Mouse (Mus musculus) megakaryocyte, embryonic 14.5 days (primary cell): ENCODE data around the gene Yap1. TPM values are rescaled to one million over a fixed set of nuclear protein-coding genes. Genes with fewer than 3 reads are reported as not detected.

Experiments used
- H3K27me3 ChIP-seq: replicated peaks from 2 replicates; pipeline ENCODE3; 2012; ENCODE audit warnings: inconsistent platforms
- H3K36me3 ChIP-seq: replicated peaks from 2 replicates; pipeline ENCODE3; 2012; ENCODE audit warnings: low read length, inconsistent platforms, mixed read lengths
- H3K4me1 ChIP-seq: 2 replicates; pipeline ENCODE4 v1.6.1; 2012; ENCODE audit warnings: inconsistent platforms
- H3K4me3 ChIP-seq: replicated peaks from 2 replicates; pipeline ENCODE3; 2012; ENCODE audit warnings: moderate library complexity, mild to moderate bottlenecking, inconsistent platforms
- H3K9me3 ChIP-seq: 2 replicates; pipeline ENCODE4 v1.6.1; 2012; ENCODE audit warnings: inconsistent platforms
- FLI1 ChIP-seq: IDR thresholded peaks from 2 replicates; pipeline ENCODE4 v1.6.1; 2012; ENCODE audit warnings: low read length, inconsistent platforms, mixed read lengths
- GATA1 ChIP-seq: IDR thresholded peaks from 3 replicates; pipeline ENCODE4 v1.6.1; 2012; ENCODE audit warnings: mixed read lengths, low read length, inconsistent platforms, borderline replicate concordance
- polyA plus RNA-seq: library from polyadenylated mRNA; stranded (reverse); fragments of >175 nt; gene quantifications from 2 replicates; pipeline ENCODE4 v1.2.3, GENCODE M21; 2012; ENCODE audit warnings: low replicate concordance; ENCODE audit not compliant: insufficient read depth

Yap1 gene
- polyA plus RNA-seq, 1 experiment: 0.01 TPM

DNA sequence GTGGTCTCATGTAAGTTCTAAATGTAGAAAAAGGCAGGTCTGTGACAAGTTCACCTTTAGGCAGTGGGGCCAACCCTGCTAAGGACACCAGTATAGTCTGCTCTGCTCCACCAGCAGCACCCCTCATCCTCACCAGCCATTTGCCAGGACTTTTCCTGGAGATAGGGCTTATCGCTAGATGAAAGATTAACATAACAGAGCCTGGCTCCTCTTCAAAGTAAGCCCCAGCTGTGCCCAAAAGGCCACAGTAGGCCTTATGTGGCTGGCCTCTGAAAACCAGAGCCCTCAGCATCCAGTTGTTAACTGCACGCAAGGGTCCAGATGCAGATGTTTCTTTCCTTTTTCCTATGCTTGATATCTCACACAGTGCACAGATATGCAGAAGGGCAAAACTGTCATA lies 45.1 kb downstream of the Yap1 start:
- no peak for TF ChIP-seq GATA1
- no peak for TF ChIP-seq FLI1
- H3K4me1 ChIP-seq: 0 out of 2 replicates have a peak, but pooled peaks cover 3% of the 10 kb centered on the region
- H3K4me3 ChIP-seq: no peak overlapping the region
- H3K9me3 ChIP-seq: no peaks in the 10 kb centered on the region
- no peaks in the 10 kb centered on the region for H3K36me3 ChIP-seq
- peaks cover 11% of the 10 kb centered on the region for H3K27me3 ChIP-seq

DNA sequence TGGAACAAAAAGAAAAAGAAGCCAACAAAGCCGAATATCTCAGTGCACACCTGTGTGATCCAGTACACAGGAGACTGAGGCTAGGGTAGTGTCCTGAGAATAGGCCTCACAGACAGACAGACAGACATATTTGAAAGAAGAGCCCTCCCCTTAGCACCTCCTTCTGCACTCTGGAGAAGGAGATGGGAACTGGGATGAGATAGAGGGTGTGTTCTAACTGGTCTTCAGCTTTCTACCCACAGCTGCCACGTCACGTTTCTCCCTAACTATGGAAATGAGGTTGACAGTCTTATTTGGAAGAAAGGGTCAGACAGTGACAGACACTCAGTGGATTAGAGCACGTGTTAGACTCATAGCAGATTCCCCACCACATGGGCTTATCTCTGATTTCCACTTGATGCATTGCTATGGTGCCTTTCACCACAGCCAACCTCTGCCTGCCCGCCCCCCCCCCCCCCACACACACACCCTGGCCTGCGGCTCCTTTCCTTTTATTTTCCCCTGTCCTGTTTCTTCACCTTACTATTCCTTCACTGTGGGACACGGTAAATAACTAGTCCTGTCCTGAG lies 46.3 kb downstream of the Yap1 start:
- H3K9me3 ChIP-seq: no peaks in the 10 kb centered on the region
- H3K4me1 ChIP-seq: 0 out of 2 replicates have a peak, but pooled peaks cover 3% of the 10 kb centered on the region
- no peaks in the 10 kb centered on the region for H3K36me3 ChIP-seq
- TF ChIP-seq FLI1: no peak
- no peak for TF ChIP-seq GATA1
- no peak overlapping the region for H3K4me3 ChIP-seq
- peaks cover 10% of the 10 kb centered on the region for H3K27me3 ChIP-seq

DNA sequence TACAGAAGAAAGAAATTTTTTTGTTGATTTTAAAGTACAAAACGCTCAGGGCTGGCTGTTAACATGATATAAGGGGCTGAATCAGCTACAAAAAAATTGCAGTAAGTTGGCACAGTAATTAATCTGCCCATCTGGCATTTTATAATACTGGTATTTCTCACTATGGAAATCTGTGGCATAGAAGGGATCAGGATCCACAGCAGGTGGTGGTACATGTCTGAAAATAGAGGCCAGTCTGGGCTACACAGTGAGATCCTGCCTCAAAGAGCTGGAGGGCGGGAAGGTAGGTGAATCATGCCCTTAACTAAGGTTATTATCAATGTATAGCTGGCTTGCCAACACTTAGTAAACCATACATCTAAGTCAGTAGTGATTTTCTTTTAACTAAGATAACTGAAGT lies 47.0 kb downstream of the Yap1 start:
- H3K4me3 ChIP-seq: no peak overlapping the region
- no peaks in the 10 kb centered on the region for H3K36me3 ChIP-seq
- no peaks in the 10 kb centered on the region for H3K9me3 ChIP-seq
- 0 out of 2 replicates have a peak, but pooled peaks cover 3% of the 10 kb centered on the region for H3K4me1 ChIP-seq
- TF ChIP-seq FLI1: no peak
- no peak for TF ChIP-seq GATA1
- peaks cover 12% of the 10 kb centered on the region for H3K27me3 ChIP-seq

DNA sequence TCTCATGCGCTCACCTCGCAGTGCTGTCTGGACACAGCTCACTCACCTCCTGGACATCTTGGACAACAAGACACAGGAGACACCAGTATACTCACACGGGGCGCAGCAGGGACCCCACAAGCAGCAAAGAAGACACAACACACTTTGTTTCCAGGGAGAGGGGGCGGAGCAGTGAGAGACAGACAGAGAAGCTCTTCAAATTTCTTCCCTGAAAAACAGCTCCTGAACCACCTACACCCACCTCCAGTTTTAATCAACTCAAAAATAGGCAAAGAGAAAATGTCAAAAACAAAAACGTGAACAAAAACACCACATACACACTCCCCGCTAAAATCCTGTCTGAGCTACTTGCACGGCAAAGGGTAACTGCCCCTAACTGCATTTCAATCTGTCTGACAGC lies 48.0 kb downstream of the Yap1 start:
- Histone ChIP-seq H3K27me3 (peaks cover 12% of the 10 kb centered on the region), H3K4me3 (no peak overlapping the region), H3K4me1 (0 out of 2 replicates have a peak, but pooled peaks cover 3% of the 10 kb centered on the region), H3K9me3 (no peaks in the 10 kb centered on the region), H3K36me3 (no peaks in the 10 kb centered on the region)
- TF ChIP-seq FLI1 (no peak), GATA1 (no peak)

DNA sequence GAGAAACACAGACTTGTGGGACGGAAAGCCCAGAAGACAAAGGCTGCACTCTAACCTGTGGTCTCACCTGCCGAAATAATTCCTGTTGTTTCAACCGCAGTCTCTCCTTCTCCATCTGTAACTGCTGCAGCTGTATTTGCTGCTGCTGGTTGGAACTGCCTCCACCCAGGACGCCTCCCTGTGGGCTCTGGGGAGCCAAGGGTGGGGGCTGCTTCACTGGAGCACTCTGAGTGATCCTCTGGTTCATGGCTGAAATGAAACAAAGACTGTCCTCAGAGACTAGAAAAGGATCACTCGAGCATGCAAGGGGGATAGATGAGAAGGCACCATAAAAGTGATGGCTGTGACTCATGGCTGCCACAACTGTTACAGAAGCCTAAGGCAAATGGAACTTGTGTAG lies 51.5 kb downstream of the Yap1 start:
- Histone ChIP-seq H3K4me3 (no peak overlapping the region), H3K9me3 (no peaks in the 10 kb centered on the region), H3K4me1 (no peaks in the 10 kb centered on the region), H3K36me3 (no peaks in the 10 kb centered on the region), H3K27me3 (peaks cover 13% of the 10 kb centered on the region)
- TF ChIP-seq GATA1 (no peak), FLI1 (no peak)

DNA sequence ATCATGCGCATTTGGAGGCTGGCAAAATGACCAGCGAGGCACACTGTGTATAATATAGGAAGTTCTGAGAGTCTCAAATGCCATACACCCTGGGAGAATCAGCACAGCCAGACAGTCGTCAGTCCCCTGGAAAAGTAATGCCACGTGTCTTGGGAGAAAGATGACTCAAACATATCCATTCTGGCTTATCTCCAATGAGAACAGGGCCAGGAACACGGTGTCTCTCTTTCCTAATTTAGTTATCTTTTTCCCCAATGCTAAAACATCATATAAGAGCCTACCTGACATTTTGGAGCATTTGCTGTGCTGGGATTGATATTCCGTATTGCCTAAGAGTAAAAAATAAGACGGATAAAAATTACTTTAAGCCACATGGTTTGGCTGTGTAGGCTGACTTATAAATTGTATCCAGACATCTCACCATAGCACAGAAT lies 54.2 kb downstream of the Yap1 start:
- H3K36me3 ChIP-seq: no peaks in the 10 kb centered on the region
- H3K4me3 ChIP-seq: no peak overlapping the region
- no peaks in the 10 kb centered on the region for H3K4me1 ChIP-seq
- TF ChIP-seq FLI1 (no peak), GATA1 (no peak)
- H3K27me3 ChIP-seq: peaks cover 17% of the 10 kb centered on the region
- no peaks in the 10 kb centered on the region for H3K9me3 ChIP-seq

DNA sequence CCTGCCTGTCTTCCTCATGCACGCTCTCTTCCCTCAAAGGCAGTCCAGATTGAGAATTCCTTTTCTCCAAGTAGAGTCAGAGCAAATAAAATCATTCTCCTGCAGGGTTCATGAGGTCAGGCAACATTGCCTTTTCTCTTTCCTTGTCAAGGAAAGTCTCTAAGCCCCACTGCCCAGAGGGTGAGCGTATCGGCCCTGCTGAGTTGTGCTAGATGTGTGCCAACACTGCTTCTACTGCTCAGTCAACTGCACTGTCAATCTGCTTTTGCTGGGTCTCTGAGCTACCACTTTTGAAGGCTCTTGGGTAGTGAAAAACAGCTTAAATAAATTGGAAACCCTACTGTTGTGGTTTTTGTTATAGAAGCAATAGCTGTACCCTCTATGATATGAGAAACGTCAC lies 56.5 kb downstream of the Yap1 start:
- TF ChIP-seq GATA1 (no peak), FLI1 (no peak)
- Histone ChIP-seq H3K9me3 (no peaks in the 10 kb centered on the region), H3K27me3 (peaks cover 17% of the 10 kb centered on the region), H3K36me3 (no peaks in the 10 kb centered on the region), H3K4me3 (no peak overlapping the region), H3K4me1 (no peaks in the 10 kb centered on the region)

DNA sequence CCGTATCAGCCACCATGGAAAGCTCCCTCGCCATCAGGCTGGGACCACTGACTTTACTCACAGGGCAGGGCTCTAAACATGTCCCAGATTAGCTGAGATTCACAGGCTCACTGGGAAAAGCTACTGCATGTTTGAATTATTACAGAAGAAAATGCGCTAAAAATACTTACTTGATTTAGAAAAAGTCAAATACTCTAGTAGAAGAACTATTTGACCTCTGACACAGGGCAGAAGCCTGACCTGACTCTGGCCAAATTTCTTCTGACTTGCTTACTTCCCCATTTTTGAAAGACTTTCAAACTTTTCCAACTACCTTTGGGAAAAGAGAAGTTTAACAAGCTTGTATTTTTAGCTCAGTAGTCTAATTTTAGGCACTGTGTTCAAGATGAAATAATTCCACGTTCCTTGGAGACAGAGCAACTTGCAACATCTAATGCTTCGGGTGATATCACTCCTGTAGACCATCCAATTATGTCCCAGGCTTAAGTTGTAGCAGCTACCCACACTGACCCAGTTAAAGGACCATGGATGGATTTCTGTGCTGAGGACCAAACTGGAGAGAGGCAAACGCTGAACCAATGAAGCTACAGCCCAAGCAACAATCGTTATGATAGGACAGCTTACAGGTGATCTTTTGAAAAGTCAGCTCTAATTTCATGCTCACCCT lies 60.5 kb downstream of the Yap1 start:
- TF ChIP-seq FLI1 (no peak), GATA1 (no peak)

DNA sequence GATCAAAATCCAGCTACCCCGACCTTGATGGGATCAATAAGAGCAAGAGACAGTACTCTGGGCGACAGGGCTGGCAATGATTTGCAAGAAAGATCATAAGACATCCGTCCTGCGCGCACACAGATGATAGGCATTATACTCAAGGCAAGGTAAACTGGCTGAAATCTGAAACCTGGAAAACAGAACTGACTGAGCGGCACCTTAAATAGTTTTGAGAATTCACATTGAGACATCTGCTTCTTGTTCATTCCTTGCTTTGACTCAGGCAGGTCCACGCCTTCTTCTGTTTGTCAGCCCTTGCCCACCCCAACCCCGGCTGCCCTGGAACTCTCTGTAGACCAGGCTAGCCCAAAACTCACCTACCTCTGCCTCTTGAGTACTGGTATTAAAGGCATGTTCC lies 61.7 kb downstream of the Yap1 start:
- no peaks in the 10 kb centered on the region for H3K4me1 ChIP-seq
- no peaks in the 10 kb centered on the region for H3K9me3 ChIP-seq
- peaks cover 7% of the 10 kb centered on the region for H3K27me3 ChIP-seq
- H3K4me3 ChIP-seq: no peak overlapping the region
- H3K36me3 ChIP-seq: no peaks in the 10 kb centered on the region
- TF ChIP-seq FLI1: no peak
- TF ChIP-seq GATA1: no peak

More for the DNA sequence above, 60.5 kb downstream of the Yap1 start:
- H3K36me3 ChIP-seq: no peaks in the 10 kb centered on the region
- H3K4me3 ChIP-seq: no peak overlapping the region
- H3K27me3 ChIP-seq: peaks cover 10% of the 10 kb centered on the region
- H3K9me3 ChIP-seq: no peaks in the 10 kb centered on the region
- no peaks in the 10 kb centered on the region for H3K4me1 ChIP-seq

DNA sequence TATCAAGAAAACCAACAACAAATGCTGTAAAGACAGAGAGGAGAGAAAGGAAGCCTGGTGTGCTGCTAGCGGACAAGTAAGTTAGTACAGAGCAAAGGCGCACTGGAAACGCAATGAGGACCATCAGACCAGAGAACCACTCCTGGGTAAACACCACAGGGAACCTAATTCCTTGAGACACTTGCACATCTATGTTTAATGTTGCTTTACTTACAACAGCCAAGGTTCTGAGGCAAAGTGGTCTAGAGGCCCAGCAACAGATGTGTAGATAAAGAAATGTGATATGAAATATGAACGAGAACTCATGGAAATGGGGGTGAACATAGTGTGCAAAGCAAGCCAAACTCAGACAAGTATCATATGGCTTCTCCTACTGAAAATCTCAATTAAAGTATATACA lies 64.3 kb downstream of the Yap1 start:
- peaks cover 1% of the 10 kb centered on the region; the same call in 1 of the 2 replicates for H3K4me1 ChIP-seq
- no peaks in the 10 kb centered on the region for H3K36me3 ChIP-seq
- no peaks in the 10 kb centered on the region for H3K9me3 ChIP-seq
- no peak overlapping the region for H3K4me3 ChIP-seq
- peaks cover 6% of the 10 kb centered on the region for H3K27me3 ChIP-seq
- TF ChIP-seq GATA1: no peak
- TF ChIP-seq FLI1: no peak
